Mouse (Mus musculus) midbrain, embryonic 14.5 days (tissue): Measurements from ENCODE around the gene Prkar2b. TPM values are rescaled to one million over a fixed set of nuclear protein-coding genes. Genes with fewer than 3 reads are reported as not detected.

Experiments
- ATAC-seq: fragments of 200-750 bp; cut with Nextera tagmentation; 2 replicates; pipeline ENCODE4 v1.8.0; 2017; ENCODE audit warnings: moderate number of reproducible peaks, moderate library complexity; ENCODE audit not compliant: low FRiP score, low TSS enrichment
- DNase-seq: peaks from one replicate; pipeline ENCODE4 v3.0.0-alpha.2; 2015
- H3K27ac ChIP-seq: fragments of 300-500 bp; sonication (generic); replicated peaks from 2 replicates; pipeline ENCODE4 v1.5.1; 2014; ENCODE audit warnings: mild to moderate bottlenecking, low read depth, low read length, moderate library complexity
- H3K27me3 ChIP-seq: fragments of 300-500 bp; sonication (generic); 2 replicates; pipeline ENCODE4 v1.6.1; 2014; ENCODE audit warnings: low read length, control low read depth, mixed read lengths; ENCODE audit not compliant: control insufficient read depth, insufficient read depth
- H3K36me3 ChIP-seq: fragments of 300-500 bp; sonication (generic); 2 replicates; pipeline ENCODE4 v1.6.1; 2014; ENCODE audit warnings: low read length, control low read depth; ENCODE audit not compliant: control insufficient read depth, insufficient read depth
- H3K4me1 ChIP-seq: fragments of 300-500 bp; sonication (generic); 2 replicates; pipeline ENCODE4 v1.6.1; 2014; ENCODE audit warnings: mild to moderate bottlenecking, antibody characterized with exemption, low read length, control low read depth; ENCODE audit not compliant: control insufficient read depth, insufficient read depth
- H3K4me2 ChIP-seq: fragments of 300-500 bp; sonication (generic); 2 replicates; pipeline ENCODE4 v1.6.1; 2014; ENCODE audit warnings: mild to moderate bottlenecking, low read length, moderate library complexity
- H3K4me3 ChIP-seq: fragments of 300-500 bp; sonication (generic); replicated peaks from 2 replicates; pipeline ENCODE4 v1.5.1; 2014; ENCODE audit warnings: low read depth, low read length
- H3K9ac ChIP-seq: fragments of 300-500 bp; sonication (generic); replicated peaks from 2 replicates; pipeline ENCODE4 v1.6.1; 2014; ENCODE audit warnings: mild to moderate bottlenecking, low read length, moderate library complexity
- H3K9me3 ChIP-seq: fragments of 300-500 bp; sonication (generic); 2 replicates; pipeline ENCODE4 v1.6.1; 2016; ENCODE audit warnings: low read length, control low read depth, mixed read lengths; ENCODE audit not compliant: control insufficient read depth
- WGBS: fragments of 180-500 bp; shearing (Covaris S2); extraction: QIAGEN DNeasy Blood & Tissue Kit; methylation state at CpG from one replicate; pipeline ENCODE4 v1.1.7; 2014; 5-methylcytosine and 5-hydroxymethylcytosine counted together
- polyA plus RNA-seq: library from polyadenylated mRNA; unstranded; fragments of >200 nt; fragmentation: Nextera tagmentation; extraction: Ambion mirVana; gene quantifications from 2 replicates; pipeline ENCODE4 v1.2.1, GENCODE M21; 2014

Prkar2b gene
- polyA plus RNA-seq, 1 experiment from 2014 or later: 188 TPM

- Histone ChIP-seq H3K27ac (no peak overlapping the region), H3K4me2 (no peak overlapping the region), H3K27me3 (no peaks in the 10 kb centered on the region), H3K36me3 (no peaks in the 10 kb centered on the region), H3K9me3 (no peaks in the 10 kb centered on the region), H3K9ac (no peak overlapping the region), H3K4me1 (no peaks in the 10 kb centered on the region), H3K4me3 (no peak overlapping the region)
- 27% methylated on average over 7 of the region's 8 CpGs for WGBS
- DNase-seq (no peak), ATAC-seq (no peak)
Measured at GRCm38 (mm10) chr12:32009267-32009984, 51.7 kb downstream of the Prkar2b start.

- no peak overlapping the region for H3K27ac ChIP-seq
- no peaks in the 10 kb centered on the region for H3K36me3 ChIP-seq
- no peak overlapping the region for H3K4me2 ChIP-seq
- H3K4me3 ChIP-seq: no peak overlapping the region
- H3K27me3 ChIP-seq: no peaks in the 10 kb centered on the region
- no peaks in the 10 kb centered on the region for H3K4me1 ChIP-seq
- H3K9ac ChIP-seq: no peak overlapping the region
- no peaks in the 10 kb centered on the region for H3K9me3 ChIP-seq
- ATAC-seq (no peak), DNase-seq (no peak)
- WGBS: 88% methylated on average over 5 of the region's 5 CpGs
Measured at GRCm38 (mm10) chr12:32008728-32009127, 52.4 kb downstream of the Prkar2b start.

GRCm38 (mm10) chr12:32007646-32008045, 53.5 kb downstream of the Prkar2b start:
- Histone ChIP-seq H3K4me3 (no peak overlapping the region), H3K27me3 (no peaks in the 10 kb centered on the region), H3K9me3 (no peaks in the 10 kb centered on the region), H3K9ac (no peak overlapping the region), H3K36me3 (no peaks in the 10 kb centered on the region), H3K4me2 (no peak overlapping the region), H3K27ac (no peak overlapping the region), H3K4me1 (no peaks in the 10 kb centered on the region)
- DNase-seq: no peak
- no peak for ATAC-seq
- WGBS: 75% methylated on average over 4 of the region's 4 CpGs

GRCm38 (mm10) chr12:32007040-32007439, 54.1 kb downstream of the Prkar2b start:
- Histone ChIP-seq H3K9ac (no peak overlapping the region), H3K9me3 (no peaks in the 10 kb centered on the region), H3K4me1 (no peaks in the 10 kb centered on the region), H3K27me3 (no peaks in the 10 kb centered on the region), H3K27ac (no peak overlapping the region), H3K4me3 (no peak overlapping the region), H3K36me3 (no peaks in the 10 kb centered on the region), H3K4me2 (no peak overlapping the region)
- ATAC-seq: no peak
- WGBS: 86% methylated on average over 8 of the region's 8 CpGs
- no peak for DNase-seq

GRCm38 (mm10) chr12:32006391-32006929, 54.6 kb downstream of the Prkar2b start:
- no peak overlapping the region for H3K4me3 ChIP-seq
- no peak overlapping the region for H3K9ac ChIP-seq
- H3K9me3 ChIP-seq: no peaks in the 10 kb centered on the region
- H3K36me3 ChIP-seq: no peaks in the 10 kb centered on the region
- H3K27ac ChIP-seq: no peak overlapping the region
- 93% methylated on average over 10 of the region's 10 CpGs for WGBS
- H3K4me1 ChIP-seq: no peaks in the 10 kb centered on the region
- DNase-seq: no peak
- ATAC-seq: no peak
- no peaks in the 10 kb centered on the region for H3K27me3 ChIP-seq
- H3K4me2 ChIP-seq: no peak overlapping the region

GRCm38 (mm10) chr12:32000464-32000863, 60.6 kb downstream of the Prkar2b start:
- Histone ChIP-seq H3K9ac (no peak overlapping the region), H3K27me3 (no peaks in the 10 kb centered on the region), H3K9me3 (no peaks in the 10 kb centered on the region), H3K4me1 (no peaks in the 10 kb centered on the region), H3K27ac (no peak overlapping the region), H3K4me2 (no peak overlapping the region), H3K4me3 (no peak overlapping the region), H3K36me3 (no peaks in the 10 kb centered on the region)
- 90% methylated on average over 7 of the region's 7 CpGs for WGBS
- no peak for ATAC-seq
- no peak for DNase-seq

GRCm38 (mm10) chr12:31998706-31999105, 62.4 kb downstream of the Prkar2b start:
- Histone ChIP-seq H3K4me2 (no peak overlapping the region), H3K9me3 (no peaks in the 10 kb centered on the region), H3K27ac (no peak overlapping the region), H3K4me1 (no peaks in the 10 kb centered on the region), H3K36me3 (no peaks in the 10 kb centered on the region), H3K9ac (no peak overlapping the region), H3K4me3 (no peak overlapping the region), H3K27me3 (no peaks in the 10 kb centered on the region)
- 87% methylated on average over 5 of the region's 5 CpGs for WGBS
- DNase-seq (no peak), ATAC-seq (no peak)

GRCm38 (mm10) chr12:31997328-31997878, 63.7 kb downstream of the Prkar2b start:
- no peak for DNase-seq
- 75% methylated on average over 3 of the region's 3 CpGs for WGBS
- no peak for ATAC-seq
- Histone ChIP-seq H3K9ac (no peak overlapping the region), H3K4me2 (no peak overlapping the region), H3K4me1 (no peaks in the 10 kb centered on the region), H3K27me3 (no peaks in the 10 kb centered on the region), H3K27ac (no peak overlapping the region), H3K36me3 (no peaks in the 10 kb centered on the region), H3K9me3 (no peaks in the 10 kb centered on the region), H3K4me3 (no peak overlapping the region)

- Histone ChIP-seq H3K36me3 (0 out of 2 replicates have a peak, but pooled peaks cover 1% of the 10 kb centered on the region), H3K4me2 (no peak overlapping the region), H3K27me3 (no peaks in the 10 kb centered on the region), H3K4me1 (no peaks in the 10 kb centered on the region), H3K4me3 (no peak overlapping the region), H3K9me3 (no peaks in the 10 kb centered on the region), H3K27ac (no peak overlapping the region), H3K9ac (no peak overlapping the region)
- 79% methylated on average over 5 of the region's 5 CpGs for WGBS
- ATAC-seq (no peak), DNase-seq (no peak)
Measured at GRCm38 (mm10) chr12:31996877-31997276, 64.2 kb downstream of the Prkar2b start.
